Mouse (Mus musculus) gonadal fat pad, adult 2 months (tissue): ENCODE measurements around the gene Olfr889. TPM values are rescaled to one million over a fixed set of nuclear protein-coding genes. Genes with fewer than 3 reads are reported as not detected.
"Not testable (repeated sequence)": the region's sequence is repeated elsewhere in the genome, so short reads cannot be mapped to it uniquely, and the experiment has no call there.

Experiments used
- DNase-seq: peaks from one replicate; pipeline ENCODE4 v3.0.0-alpha.2; 2012; ENCODE audit warnings: low read depth
- polyA plus RNA-seq: library from polyadenylated mRNA; depleted of rRNA; stranded (reverse); fragments of >200 nt; gene quantifications from 2 replicates; pipeline ENCODE4 v1.2.3, GENCODE M21; 2012; rRNA removed

Olfr889 gene
- not detected in 2 replicates for polyA plus RNA-seq

GRCm38 (mm10) chr9:38114898-38115297 is at the start of gene Olfr889:
Gene Olfr889 (plus strand): TSS chr9:38115198.
- DNase-seq, result no peak

DNA sequence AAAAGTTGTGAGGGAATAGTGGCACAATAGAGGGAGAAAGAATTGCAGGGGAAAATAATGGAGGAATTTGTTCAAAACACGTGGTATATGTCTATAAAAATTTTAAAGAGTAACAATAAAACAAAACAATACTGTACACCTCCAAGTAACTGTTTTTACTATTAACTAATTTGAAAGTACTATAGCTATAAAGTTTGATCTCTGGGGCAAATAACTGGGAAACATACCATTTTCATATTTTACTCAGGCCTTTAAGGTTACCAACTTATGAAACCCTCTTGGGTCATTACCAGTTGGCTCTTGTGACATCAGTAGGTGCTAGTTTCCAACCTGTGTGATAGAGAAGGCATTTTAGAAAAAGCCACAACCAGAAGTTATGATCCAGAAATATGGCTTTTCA is 31.2 kb upstream of the Olfr889 start, which contains the start of gene Olfr887:
Gene Olfr887, plus strand, starts transcription at position 301 of the 400 bp plus-strand sequence.
- no peak for DNase-seq

DNA sequence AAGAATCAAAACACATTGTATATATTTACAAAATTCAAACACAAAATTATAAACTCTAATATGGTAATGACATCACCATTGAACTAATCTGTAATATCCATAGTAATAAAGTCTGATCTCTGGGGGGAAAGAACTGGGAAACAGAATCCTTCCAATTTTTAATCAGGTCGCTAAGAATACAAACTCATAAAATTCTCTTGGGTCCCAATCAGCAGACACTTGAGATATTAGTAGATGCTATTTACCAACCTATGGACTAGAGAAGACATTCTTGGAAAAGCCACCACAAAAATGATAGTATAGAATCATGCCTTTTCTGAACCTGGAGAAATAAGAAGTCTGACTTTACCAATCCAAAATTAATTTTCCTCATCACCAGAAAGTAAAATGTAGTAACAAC is 7.2 kb upstream of the Olfr889 start, which contains the start of gene Olfr888:
Gene Olfr888, plus strand, starts transcription at position 301 of the 400 bp plus-strand sequence.
- DNase-seq, result no peak

DNA sequence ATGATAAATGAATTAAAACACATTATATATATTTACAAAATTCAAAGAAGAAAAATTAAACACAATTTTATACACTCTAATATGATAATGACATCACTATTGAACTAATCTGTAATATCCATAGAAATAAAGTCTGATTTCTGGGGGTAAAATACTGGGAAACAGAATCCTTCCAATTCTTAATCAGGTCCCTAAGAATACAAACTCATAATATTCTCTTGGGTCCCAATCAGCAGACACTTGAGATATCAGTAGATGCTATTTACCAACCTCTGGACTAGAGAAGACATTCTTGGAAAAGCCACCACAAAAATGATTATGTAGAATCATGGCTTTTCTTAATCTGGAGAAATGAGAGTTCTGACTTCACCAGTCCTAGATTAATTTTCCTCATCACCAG is 27.2 kb downstream of the Olfr889 start, which contains the start of gene Olfr890:
Gene Olfr890, plus strand, starts transcription at position 301 of the 400 bp plus-strand sequence.
- no peak for DNase-seq

DNA sequence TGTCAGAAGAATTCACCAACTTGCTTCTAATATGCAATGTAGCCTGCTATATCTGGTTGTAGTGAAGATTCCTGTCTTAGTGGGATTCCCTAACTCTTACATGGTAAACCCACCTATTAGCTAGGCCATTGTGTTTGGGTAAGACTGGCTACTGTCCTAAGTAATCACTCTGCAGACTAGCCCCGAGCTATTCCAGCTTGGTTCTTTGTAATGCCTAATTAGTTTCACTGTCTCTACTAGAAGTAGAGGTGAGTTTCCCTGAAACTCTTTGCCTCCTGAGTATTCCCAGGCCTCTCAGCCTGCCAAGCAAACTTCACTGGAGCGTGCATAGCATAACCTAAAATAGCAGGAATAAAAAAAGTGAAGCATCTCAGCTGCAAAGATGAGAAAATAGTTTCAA is 53.3 kb downstream of the Olfr889 start:
- DNase-seq, result not testable (repeated sequence)

Other genes with a start within 250 kb of the Olfr889 start
- gene Olfr145, start 218.5 kb upstream of the Olfr889 start, polyA plus RNA-seq, result not detected in 2 replicates
- not detected in 2 replicates for gene Olfr878, start 197.4 kb upstream of the Olfr889 start, polyA plus RNA-seq
- not detected in 2 replicates for gene Olfr881, start 123.4 kb upstream of the Olfr889 start, polyA plus RNA-seq
- not detected in 2 replicates for gene Olfr883, start 89.4 kb upstream of the Olfr889 start, polyA plus RNA-seq
- not detected in 2 replicates for gene Olfr884, start 68.6 kb upstream of the Olfr889 start, polyA plus RNA-seq
- not detected in 2 replicates for gene Olfr885, start 53.9 kb upstream of the Olfr889 start, polyA plus RNA-seq
- not detected in 2 replicates for gene Olfr887, start 31.1 kb upstream of the Olfr889 start, polyA plus RNA-seq
- not detected in 2 replicates for gene Olfr888, start 7.1 kb upstream of the Olfr889 start, polyA plus RNA-seq
- gene Olfr890, start 27.3 kb downstream of the Olfr889 start, polyA plus RNA-seq, result not detected in 2 replicates
- not detected in 2 replicates for gene Olfr891, start 65.6 kb downstream of the Olfr889 start, polyA plus RNA-seq
- gene Olfr893, start 93.2 kb downstream of the Olfr889 start, polyA plus RNA-seq, result not detected in 2 replicates
- not detected in 2 replicates for gene Olfr894, start 102.9 kb downstream of the Olfr889 start, polyA plus RNA-seq
- gene Olfr143, start 137.6 kb downstream of the Olfr889 start, polyA plus RNA-seq, result not detected in 2 replicates
- not detected in 2 replicates for gene Olfr895, start 152.7 kb downstream of the Olfr889 start, polyA plus RNA-seq
- gene Olfr896-ps1, start 175.9 kb downstream of the Olfr889 start, polyA plus RNA-seq, result not detected in 2 replicates
- gene Olfr25, start 213.9 kb downstream of the Olfr889 start, polyA plus RNA-seq, result not detected in 2 replicates
- gene Olfr898, start 233.2 kb downstream of the Olfr889 start, polyA plus RNA-seq, result not detected in 2 replicates